Mouse (Mus musculus) frontal cortex, postnatal 25 days (tissue): Measurements from ENCODE around the gene Bivm.

ENCODE experiments used
- DNase-seq, 2 experiments: peaks; one replicate each; pipeline ENCODE4 v3.0.0; 2022; ENCODE audit warnings: low spot score in 2 of 2

Gene Bivm

GRCm38 (mm10) chr1:44173903-44174302 is 55.1 kb downstream of the Bivm start:
- DNase-seq, result no peak

- no peak for DNase-seq
These were observed 59.3 kb downstream of the Bivm start for GRCm38 (mm10) chr1:44178086-44178485.

DNA sequence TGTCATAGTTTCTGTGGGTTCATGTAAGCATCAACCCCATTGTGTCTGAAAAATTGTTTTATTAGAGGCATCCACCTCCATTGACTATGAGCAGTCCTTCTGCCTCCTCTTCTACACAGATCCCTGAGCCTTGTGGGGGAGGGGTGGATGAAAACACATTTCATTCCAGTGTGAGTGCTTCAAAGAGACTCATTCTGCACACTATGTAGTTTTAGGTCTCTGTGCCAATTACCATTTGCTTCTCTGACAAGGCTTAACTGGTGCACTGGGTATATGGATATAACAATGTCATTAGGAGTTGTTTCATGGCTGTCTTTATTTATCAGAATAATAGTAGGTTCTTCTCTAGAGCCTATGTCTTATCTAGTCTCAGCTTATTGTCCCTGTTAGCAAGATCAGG is 67.6 kb downstream of the Bivm start:
- DNase-seq, result no peak
